Mouse (Mus musculus) right cerebral cortex, postnatal 14 days (tissue): ENCODE data around the gene Terb2.

Experiments used
- DNase-seq: peaks from one replicate; pipeline ENCODE4 v3.0.0; 2022

Gene Terb2

GRCm38 (mm10) chr2:122186106-122186505 lies at the start of gene Terb2, which contains the start of gene Patl2:
Gene Terb2, plus strand, starts transcription at chr2:122186272.
Gene Patl2, minus strand, starts transcription at chr2:122186189.
- DNase-seq, result no peak

- no peak for DNase-seq
These were observed 48.1 kb upstream of the Terb2 start for GRCm38 (mm10) chr2:122137839-122138465.

- no peak for DNase-seq
These were observed 45.3 kb upstream of the Terb2 start for GRCm38 (mm10) chr2:122140815-122141214.

GRCm38 (mm10) chr2:122141332-122141967 lies 44.6 kb upstream of the Terb2 start:
- no peak for DNase-seq

GRCm38 (mm10) chr2:122143111-122143510 lies 43.0 kb upstream of the Terb2 start:
- no peak for DNase-seq

- DNase-seq, result no peak
These were observed 40.3 kb upstream of the Terb2 start for GRCm38 (mm10) chr2:122145756-122146155.

GRCm38 (mm10) chr2:122146687-122147086 lies 39.4 kb upstream of the Terb2 start:
- no peak for DNase-seq

- peak; percentile 91 for DNase-seq
These were observed 38.4 kb upstream of the Terb2 start, which contains the start of gene B2m for GRCm38 (mm10) chr2:122147508-122148241. Gene B2m, plus strand, starts transcription at chr2:122147686.

GRCm38 (mm10) chr2:122148242-122148917 lies 37.7 kb upstream of the Terb2 start:
- DNase-seq, result peak; percentile 32

GRCm38 (mm10) chr2:122149316-122149715 lies 36.8 kb upstream of the Terb2 start:
- no peak for DNase-seq

GRCm38 (mm10) chr2:122149716-122150115 lies 36.4 kb upstream of the Terb2 start:
- no peak for DNase-seq

GRCm38 (mm10) chr2:122151221-122151620 lies 34.9 kb upstream of the Terb2 start:
- no peak for DNase-seq

- no peak for DNase-seq
These were observed 33.2 kb upstream of the Terb2 start for GRCm38 (mm10) chr2:122152850-122153249.

- DNase-seq, result no peak
These were observed 32.2 kb upstream of the Terb2 start for GRCm38 (mm10) chr2:122153681-122154365.

GRCm38 (mm10) chr2:122154479-122154878 lies 31.6 kb upstream of the Terb2 start:
- DNase-seq, result no peak

GRCm38 (mm10) chr2:122155292-122155691 lies 30.8 kb upstream of the Terb2 start:
- no peak for DNase-seq

- DNase-seq, result no peak
These were observed 29.9 kb upstream of the Terb2 start for GRCm38 (mm10) chr2:122156051-122156700.

- no peak for DNase-seq
These were observed 28.5 kb upstream of the Terb2 start for GRCm38 (mm10) chr2:122157561-122157960.

- DNase-seq, result no peak
These were observed 27.7 kb upstream of the Terb2 start for GRCm38 (mm10) chr2:122158362-122158802.

- DNase-seq, result no peak
These were observed 26.4 kb upstream of the Terb2 start for GRCm38 (mm10) chr2:122159667-122160066.

GRCm38 (mm10) chr2:122160680-122161079 lies 25.4 kb upstream of the Terb2 start, which contains the start of gene Trim69:
Gene Trim69, plus strand, starts transcription at chr2:122160700.
- DNase-seq, result peak; percentile 76

GRCm38 (mm10) chr2:122161542-122161941 lies 24.5 kb upstream of the Terb2 start:
- no peak for DNase-seq
